Mouse (Mus musculus): ENCODE measurements around the gene Pkp3.
"Not testable (repeated sequence)": the region's sequence is repeated elsewhere in the genome, so short reads cannot be mapped to it uniquely, and the experiment has no call there.

Gene Pkp3

DNA sequence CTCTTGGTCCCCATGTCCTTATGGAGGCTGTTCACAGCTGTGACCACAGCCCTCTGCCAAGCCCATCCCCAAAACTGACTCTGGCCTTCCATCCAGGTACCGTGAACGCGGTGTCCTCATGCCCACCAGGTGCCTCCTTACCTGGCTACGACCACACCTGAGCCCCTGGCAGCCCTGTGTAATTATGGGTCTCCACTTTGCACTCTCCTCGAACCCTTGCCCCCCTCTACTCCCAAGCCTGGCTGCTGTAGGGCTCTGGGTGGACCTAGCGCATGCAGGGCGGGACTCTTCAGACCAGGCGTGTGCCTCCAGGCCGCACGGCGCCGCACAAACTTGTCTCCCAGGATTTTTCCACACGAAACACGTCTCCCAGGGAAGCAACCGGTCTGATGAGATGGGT is at the start of gene Pkp3:
Pkp3 (plus strand) TSS at position 378 of the 400 bp plus-strand sequence.
- no peak for DNase-seq (ENCODE audit: inconsistent ontology term)

DNA sequence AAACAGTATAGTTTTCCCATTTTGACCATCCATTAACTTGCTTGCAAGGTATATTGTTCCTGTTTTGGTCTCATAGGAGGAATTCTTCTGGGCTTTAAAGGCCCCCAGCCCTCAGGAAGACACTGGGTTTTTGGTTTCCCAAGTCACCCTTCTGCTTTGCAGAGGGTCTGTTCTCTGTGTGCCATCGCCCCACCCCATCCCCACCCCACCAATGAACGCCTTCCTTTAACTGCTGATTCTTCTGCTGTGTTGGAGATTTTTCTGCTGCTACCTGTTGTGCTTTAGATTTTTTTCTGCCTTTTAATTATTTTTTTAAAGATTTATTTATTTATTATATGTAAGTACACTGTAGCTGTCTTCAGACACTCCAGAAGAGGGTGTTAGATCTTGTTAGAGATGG is 49.2 kb upstream of the Pkp3 start, which contains the start of gene Gm17387:
Gm17387 (plus strand) TSS at position 301 of the 400 bp plus-strand sequence.
- no peak for DNase-seq (ENCODE audit: inconsistent ontology term)

DNA sequence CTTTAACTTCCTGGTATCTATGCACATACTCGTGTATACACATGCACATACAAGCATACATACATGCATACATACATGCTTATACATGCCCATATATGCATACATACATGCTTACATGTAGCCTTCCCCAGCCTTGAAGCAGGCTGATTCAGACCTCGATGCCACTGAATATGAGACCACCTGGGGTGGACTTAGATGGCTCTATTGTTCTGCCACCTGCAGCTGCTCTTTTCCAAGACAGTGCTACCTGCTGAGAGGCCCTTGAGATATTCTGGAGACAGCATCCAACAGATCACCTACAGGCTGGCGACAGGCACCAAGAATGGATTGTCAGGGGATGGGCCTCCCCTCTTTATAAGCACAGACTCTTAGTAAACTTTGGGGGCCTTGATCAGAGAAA is 47.6 kb upstream of the Pkp3 start:
- DNase-seq (ENCODE audit: inconsistent ontology term): no peak

DNA sequence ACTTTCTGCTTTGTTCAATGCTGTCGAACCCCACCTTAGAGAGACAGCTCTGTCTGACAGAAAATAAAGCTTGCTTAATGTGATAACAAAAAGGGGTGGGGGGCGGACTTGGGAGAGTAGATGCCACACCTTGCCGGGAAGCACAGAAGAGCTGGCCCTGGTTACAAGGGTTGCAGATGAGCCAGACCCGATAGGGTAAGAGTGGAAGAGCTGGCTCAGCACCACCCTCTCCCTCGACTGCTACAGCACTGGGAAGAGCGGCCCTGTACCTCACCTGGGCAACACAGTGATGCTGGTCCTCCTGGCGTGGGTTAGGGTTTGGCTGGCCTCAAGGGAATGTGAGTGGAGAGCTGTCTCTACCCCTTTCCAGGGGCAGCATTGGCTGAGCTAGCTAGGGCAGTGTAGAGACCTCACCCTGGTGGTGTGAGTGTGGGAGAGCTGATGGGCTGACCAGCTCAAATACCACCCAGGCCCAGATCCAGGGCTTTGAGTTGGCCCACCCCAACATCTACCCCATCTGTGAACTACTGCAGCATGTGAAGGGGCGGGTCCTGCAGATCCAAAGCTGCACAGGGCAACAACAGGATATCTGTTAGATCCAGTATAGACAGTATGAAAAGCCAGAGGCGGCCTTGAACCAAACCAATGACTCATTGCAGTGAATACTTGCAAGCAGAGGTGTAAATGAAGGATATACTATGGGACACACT is 45.4 kb upstream of the Pkp3 start:
- DNase-seq (ENCODE audit: inconsistent ontology term): no peak

DNA sequence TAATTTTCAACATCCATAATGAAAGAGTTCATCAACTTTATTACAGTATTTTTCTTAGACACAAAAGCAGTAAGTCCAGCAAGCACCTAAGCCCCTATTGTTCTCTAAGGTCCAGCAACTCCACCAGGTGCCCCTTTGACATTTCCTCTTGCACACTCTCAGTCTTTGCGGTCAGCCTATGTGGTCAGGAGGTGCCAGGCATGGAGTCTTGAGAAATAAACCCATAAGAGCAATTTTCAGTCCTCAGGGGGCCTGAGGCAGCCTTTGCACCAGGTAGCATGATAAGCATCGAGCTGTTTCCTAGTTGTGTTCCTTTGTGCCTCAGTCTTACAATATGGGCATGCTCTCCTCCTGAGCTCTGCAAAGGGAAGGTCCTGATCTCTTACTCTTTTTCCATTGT is 41.4 kb upstream of the Pkp3 start:
- not testable (repeated sequence) for DNase-seq (ENCODE audit: inconsistent ontology term)

DNA sequence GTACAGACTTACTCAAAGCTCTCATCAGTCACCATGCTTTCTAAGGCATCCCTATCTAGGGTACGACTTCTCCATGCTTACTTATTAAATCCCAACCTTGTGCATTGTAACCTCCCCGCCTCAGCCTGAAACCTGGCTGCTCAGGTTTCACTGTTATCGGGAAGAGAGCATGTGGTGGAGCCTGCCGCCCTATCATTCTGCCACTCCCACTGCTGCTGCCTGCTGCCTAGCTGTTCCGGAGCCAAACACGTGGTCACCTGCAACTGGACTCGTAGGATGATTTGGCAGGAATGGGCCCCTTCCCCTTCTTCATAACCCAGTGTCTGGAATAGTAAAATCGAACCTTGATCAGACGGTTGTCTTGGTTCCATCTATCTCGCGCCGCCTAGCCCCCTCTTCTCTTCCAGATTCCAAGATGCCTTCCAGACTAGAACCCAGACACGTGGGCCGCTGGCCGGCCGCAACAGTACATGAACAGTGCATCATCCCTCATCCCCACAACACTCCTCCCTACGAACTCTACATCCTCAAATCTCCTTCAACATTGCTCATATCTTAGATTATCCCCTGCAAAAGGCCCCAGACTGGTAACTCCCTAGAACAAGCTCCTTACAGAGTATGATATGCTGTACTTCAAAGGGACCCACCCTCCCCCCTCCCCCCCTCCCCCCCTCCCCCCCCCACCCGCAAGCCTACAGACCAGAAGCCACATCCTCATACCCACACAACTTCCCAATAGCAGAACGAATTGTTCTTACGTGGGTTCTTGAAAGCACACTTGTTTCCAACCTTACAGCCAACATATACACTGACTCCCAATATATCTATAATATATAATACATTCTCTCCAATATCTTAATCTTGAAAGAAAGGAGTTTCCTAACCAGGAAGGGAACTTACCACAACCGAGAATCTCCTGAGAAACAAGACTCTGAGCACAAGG is 39.7 kb upstream of the Pkp3 start:
- no peak for DNase-seq (ENCODE audit: inconsistent ontology term)

DNA sequence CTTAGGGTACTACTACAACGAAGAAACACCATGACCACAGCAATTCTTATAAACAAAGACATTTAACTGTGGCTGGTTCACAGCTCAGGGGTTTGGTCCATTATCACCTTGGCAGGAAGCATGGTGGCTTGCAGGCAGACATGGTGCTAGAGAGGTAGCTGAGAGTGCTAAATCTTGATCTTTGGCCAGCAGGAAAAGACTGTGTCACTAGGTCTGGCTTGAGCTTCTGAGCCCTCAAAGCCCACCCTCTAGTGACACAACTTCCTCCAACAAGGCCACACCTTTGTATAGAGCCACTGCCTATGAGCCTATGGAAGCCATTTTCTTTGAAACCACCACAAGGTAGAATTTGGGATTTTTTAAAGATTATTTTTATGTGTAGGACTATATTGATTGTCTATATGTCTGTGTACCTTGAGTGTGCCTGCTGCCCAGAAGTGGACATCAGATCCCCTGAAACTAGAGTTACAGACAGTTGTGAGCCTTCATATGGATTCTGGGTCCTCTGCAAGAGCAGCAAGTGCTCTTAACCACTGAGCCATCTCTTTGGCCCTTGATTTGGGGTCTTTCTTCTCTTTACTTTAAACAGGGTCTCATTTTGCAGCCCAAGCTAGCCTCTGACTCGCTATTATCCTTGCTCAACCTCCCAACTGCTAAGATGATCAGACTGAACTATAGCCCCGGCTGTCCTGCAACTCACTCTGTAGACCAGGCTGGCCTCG is 38.5 kb upstream of the Pkp3 start:
- no peak for DNase-seq (ENCODE audit: inconsistent ontology term)

DNA sequence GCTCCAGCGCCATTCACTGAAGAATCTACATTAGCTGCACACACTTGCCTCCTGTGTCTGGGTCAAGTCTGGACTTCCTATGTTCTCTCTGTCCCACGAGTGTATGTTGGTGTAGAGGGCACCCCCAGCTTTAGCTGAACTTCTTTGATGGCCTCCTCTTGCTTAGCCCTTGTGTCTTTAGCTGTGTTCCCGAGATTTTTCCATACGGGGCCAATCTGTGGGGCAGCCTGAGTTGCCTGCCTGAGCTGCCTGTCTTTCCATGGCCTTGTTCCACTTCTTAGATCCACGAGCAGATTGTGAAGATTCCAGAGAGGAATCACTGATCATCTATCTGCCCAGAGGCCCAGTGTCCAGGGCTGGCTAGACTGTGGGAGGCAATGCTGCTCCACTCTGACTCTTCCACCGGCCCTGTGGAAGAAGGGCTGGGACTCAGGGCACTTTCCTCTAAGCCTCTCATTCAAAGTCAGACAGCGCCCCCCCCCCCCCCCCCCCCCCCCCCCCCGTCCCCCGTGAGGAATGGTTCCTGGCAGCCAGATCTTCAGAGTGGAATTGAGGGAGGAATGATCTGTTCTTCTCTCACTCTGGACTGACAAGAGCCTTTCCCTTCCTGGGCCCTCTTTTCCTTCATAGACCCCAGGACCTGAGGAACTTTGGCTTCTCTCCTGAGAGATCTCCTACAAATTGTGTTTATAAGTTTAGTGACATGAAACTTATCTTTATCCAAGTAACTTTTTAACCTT is 37.0 kb upstream of the Pkp3 start:
- peak; percentile 29 for DNase-seq (ENCODE audit: inconsistent ontology term)

DNA sequence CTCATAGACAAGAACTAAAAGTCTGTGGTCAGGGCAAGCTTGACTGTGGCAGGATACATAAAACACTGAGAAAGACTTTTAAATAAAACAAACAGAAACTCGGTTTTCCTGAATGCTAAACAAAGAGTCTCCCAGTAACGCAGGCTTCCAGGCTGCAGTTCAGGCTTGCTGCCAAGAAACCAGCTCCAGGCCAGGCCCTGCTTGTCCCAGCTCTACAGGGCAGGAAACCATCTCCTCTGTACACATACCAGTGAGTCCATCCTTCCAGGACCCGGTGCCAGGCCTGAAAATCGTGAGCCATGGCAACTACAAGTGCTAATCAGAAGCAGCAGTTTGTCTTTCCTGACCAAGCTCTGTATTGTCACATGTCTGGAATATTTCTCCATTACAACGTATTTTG is 36.4 kb upstream of the Pkp3 start:
- peak; percentile 87 for DNase-seq (ENCODE audit: inconsistent ontology term)

DNA sequence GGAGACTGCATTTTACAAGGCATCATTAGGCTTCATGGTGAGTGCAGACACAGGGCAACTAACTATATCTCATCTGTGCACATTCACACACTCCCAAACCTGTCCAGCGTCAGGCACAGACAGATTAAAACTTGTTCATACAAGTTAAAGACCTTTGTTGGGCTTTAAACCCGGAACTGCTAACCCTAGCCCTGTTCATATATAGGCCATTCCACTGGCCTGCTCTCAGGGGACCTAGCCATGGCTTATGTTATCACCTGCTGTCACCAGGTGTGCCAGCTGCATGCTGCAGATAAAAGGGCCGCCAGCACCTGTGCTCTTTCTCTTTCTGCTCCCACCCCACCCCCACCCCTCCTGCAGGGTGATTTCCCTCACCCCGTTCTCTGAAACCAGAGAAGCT is 35.5 kb upstream of the Pkp3 start:
- DNase-seq (ENCODE audit: inconsistent ontology term): no peak

DNA sequence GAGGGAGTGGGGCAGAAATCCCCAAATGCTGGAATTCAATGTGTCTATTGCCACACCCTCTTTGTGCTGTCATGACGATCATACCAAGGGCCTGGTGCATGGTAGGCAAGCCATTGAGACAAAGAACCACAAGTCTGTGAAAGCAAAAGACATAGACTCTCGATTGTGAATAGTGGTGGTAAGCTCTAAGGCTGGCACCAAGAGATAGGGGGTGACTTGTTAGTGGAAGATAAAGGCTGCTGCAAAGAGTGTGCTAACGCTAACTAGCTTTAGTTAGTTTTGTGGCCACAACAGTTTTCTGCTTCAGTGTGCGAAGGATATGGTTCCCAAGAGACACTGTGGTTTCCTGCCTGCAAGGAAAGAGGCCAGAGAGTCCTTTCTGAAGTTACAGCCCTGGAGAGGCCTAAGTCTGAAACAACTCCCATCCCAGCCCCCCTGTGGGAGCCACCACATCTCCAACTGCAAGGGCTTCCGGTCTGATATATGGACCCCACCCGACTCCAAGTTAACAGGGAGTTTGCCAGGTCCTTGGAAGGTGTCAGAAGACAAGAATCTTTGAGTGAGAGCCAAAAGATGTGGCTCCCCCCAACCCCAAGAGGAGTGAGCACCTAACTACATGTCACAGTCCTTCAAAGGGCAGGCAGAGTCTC is 31.0 kb upstream of the Pkp3 start:
- peak; percentile 14 for DNase-seq (ENCODE audit: inconsistent ontology term)

DNA sequence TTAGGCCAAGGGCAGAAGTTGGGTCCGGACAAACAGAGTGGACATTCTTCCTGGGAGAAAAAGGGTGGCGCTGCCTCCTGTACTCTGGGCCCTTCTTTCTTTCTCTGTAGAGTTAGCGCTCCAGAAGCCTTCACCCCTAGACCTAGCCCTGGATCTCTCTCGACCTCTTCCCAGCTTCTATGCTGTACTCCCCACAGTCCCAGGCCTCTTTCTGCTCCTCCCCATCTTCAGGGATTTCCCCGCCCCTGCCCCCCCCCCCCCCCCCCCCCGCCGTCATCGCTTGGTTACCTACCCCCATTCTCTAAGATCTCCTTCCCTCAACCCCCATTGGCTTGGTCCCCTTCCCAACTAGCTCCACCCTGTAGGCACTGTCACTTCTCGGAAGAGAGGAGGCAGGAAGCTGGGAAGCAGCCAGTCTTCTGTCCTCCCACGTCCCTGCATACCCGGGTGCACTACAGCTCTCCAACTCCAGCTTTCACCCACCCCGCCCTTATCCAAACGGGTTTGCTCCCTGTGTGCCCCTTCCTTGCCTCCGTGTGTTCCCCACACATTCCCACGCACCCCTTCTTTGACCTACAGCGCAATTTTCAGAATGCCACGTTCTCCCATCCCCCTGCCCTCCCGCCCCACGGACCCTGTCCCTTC is 30.3 kb upstream of the Pkp3 start:
- peak; percentile 97 for DNase-seq (ENCODE audit: inconsistent ontology term)

DNA sequence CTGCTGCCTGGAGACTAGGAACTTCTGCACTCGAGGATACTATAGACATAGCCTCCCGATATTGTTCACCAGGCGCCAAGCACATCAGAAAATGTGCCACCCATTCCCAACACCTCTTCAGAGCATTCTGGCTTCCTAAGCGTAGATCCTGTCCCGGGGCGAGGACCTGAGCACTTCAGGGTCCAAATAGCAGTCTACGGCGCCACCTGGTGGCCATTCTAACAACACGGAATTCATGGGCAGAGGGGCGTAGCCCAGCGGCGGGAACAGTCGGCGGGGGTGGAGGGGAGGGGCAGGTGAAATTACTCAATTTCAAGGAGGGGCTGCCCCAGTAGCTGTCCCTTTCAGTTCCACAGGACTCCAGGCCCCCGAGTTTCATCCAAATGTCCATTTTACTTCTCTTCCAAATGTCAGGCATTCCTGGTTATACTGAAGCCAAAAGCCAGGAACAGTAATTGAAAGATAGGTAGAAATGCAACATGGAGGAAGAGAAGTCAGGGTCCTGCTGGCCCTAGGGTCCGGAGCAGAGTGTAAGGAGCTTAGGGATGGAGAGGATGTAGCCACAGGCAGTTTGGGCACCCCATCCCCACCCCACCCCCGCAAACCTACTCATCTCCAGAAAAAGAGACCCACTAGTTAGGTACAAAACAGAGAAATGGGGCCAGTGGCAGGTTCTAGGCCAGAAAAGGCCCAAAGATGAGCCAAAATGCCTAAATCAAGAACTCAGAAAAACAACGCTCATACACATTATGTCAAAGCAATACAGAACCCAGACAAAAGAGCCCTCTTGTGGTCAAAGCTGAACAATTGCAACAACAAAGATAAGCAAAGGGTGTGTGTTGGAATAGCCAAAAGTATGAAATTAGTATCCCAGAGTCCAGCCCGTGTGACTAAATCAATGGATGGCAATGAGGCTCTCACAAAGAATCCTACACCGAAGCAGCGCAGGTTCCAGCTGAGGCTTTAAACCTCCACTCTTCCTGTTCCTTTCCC is 29.5 kb upstream of the Pkp3 start:
- peak; percentile 93 for DNase-seq (ENCODE audit: inconsistent ontology term)

DNA sequence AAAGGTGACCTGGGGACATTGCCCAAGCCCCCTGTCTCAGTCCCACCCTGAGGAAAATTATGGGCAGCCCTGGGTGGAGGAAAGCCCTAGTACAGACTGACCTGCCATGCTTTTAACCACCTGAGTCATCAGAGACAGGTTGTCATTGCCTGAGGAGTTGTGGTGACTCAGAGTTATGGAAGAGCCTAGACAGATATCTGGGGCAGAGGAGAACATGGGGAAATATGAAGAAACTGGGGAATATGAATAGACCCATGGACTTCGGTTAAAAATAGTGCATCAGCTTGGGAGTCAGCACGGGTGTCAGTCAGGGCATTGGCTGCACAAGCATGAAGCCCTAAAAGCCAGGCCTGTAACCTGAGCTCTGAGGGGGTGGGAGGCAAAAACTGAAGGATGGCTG is 28.7 kb upstream of the Pkp3 start:
- no peak for DNase-seq (ENCODE audit: inconsistent ontology term)

DNA sequence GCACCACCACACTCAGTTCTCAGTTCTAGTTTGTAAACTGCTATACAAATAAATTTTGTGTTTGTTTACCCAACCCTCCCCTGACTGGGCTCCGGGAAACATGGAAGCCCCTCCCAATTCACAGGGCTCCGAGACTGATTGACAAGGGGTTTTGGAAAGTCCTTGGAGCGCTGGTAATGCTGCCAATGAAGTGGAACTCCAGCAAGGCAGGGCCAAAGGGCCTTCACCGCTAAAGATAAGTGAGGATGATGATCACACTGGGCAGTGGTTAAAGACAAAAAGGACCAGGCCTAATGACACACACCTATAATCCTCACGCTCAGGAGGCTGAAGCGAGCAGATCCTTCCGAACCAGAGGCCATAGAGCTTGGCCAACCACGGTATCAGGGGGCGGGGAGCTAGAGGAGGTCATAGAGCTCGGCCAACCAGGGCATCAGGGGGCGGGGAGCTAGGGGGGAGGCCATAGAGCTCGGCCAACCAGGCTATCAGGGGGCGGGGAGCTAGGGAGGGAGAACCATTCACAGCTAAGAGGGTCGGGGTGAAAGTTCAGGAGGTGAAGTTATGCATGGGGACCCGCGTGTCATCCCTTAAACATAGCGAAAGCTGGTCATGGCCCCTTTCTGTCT is 26.8 kb upstream of the Pkp3 start:
- no peak for DNase-seq (ENCODE audit: inconsistent ontology term)

DNA sequence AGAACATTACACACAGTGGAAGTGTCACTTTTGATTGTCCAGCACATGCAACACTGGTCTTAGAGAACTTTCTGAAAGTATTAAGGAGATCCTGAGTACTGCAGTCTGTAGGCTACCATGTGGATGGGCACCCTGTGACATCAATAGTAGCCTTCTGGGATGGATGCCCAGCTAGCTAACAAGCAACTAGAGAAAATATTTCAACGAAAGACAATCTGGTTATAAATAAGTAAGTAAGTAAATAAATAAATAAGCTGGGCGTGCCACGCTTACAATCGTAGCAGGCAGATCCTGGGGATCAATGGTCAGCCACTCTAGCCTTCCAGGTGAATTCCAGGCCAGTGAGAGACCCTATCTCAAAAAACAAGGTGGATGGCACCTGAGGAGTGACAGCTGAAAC is 26.0 kb upstream of the Pkp3 start:
- DNase-seq (ENCODE audit: inconsistent ontology term): no peak

DNA sequence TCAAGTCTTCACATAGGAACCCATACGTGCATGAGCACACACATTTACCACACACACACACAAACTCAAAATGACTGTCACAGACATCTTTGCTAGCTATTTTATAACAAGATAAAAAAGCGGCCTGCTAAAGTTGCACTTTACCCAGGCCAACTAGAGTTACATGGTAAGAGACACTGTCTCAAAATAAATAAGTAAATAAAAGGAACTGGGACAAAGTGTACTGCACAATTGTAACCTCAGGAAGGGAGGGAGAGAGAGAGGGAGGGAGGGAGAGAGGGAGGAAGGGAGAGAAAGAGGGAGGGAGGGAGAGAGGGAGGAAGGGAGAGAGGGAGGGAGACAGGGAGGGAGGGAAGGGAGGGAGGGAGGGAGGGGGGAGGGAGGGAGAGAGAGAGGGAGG is 25.6 kb upstream of the Pkp3 start:
- no peak for DNase-seq (ENCODE audit: inconsistent ontology term)

DNA sequence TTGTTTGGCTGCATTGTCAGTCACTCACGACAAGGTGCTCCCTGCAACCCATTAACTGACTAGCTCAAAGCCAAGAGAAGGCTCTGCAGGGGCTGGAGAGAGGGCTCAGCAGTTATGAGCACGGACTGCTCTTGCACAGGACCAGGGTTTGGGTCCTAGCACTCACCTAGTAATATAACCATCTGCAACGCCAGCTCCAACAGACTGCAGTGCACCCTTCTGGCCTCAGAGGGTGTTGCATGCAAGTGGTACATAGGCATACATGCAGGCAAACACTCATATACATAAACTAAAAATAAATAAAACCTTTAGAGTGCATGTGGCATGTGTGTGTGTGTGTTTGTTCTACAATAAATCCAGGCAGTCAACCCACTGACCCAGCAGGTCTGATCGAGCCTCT is 22.2 kb upstream of the Pkp3 start:
- DNase-seq (ENCODE audit: inconsistent ontology term): no peak

DNA sequence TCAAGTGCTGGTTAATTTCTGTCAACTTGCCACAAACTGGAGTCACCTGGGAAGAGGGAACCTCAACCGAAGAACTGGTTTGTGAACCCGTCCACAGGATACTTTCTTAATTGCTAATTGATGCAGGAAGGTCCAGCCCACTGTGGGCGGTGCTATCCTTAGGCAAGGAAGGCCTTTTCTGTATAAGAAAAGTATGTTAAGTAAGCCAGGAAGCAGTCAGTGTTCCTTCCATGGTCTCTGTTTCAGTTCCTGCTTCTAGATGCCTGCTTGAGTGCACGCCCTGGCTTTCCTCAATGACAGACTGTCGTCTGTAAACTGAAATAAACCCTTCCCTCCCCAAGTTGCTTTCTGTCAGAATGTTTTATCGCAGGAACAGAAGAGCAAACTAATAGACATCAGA is 21.0 kb upstream of the Pkp3 start:
- DNase-seq (ENCODE audit: inconsistent ontology term): no peak
